Mouse (Mus musculus) gastrocnemius, adult 18-20 months (tissue): ENCODE measurements around the gene Fbxw20. TPM values are rescaled to one million over a fixed set of nuclear protein-coding genes. Genes with fewer than 3 reads are reported as not detected.
"Not testable (repeated sequence)": the region's sequence is repeated elsewhere in the genome, so short reads cannot be mapped to it uniquely, and the experiment has no call there.

Experiments
- DNase-seq: peaks from one replicate; pipeline ENCODE4 v3.0.0; 2021; ENCODE audit warnings: low spot score
- long read RNA-seq, 2 experiments: library from polyadenylated mRNA; stranded (forward); transcript quantifications; one replicate each; pipeline ENCODE4 v2.0.0; 2021
- total RNA-seq, 2 experiments: library from RNA; stranded (reverse); gene quantifications; 2 replicates each; pipeline ENCODE4 v1.2.3; 2021

The Fbxw20 gene
- not detected for total RNA-seq
- long read RNA-seq, experiment 1, result 0 reads
- long read RNA-seq, experiment 2, result 0 reads

GRCm38 (mm10) chr9:109234654-109235053 is at the start of gene Fbxw20:
TSS of gene Fbxw20 (minus strand) at chr9:109234754.
- DNase-seq, result no peak

GRCm38 (mm10) chr9:109263041-109263440 is 28.5 kb upstream of the Fbxw20 start:
- DNase-seq, result no peak

GRCm38 (mm10) chr9:109218449-109218848 is 16.1 kb downstream of the Fbxw20 start:
- no peak for DNase-seq

- DNase-seq, result not testable (repeated sequence)
These were observed 33.2 kb downstream of the Fbxw20 start for GRCm38 (mm10) chr9:109201347-109201746.

- DNase-seq, result no peak
These were observed 34.2 kb downstream of the Fbxw20 start for GRCm38 (mm10) chr9:109200349-109200748.

GRCm38 (mm10) chr9:109199353-109199752 is 35.2 kb downstream of the Fbxw20 start:
- DNase-seq, result no peak

- not testable (repeated sequence) for DNase-seq
These were observed 38.7 kb downstream of the Fbxw20 start, which contains the start of gene Fbxw13 for GRCm38 (mm10) chr9:109195875-109196274. TSS of gene Fbxw13 (minus strand) at chr9:109195975.

GRCm38 (mm10) chr9:109177208-109177607 is 57.3 kb downstream of the Fbxw20 start:
- no peak for DNase-seq

GRCm38 (mm10) chr9:109176301-109176700 is 58.3 kb downstream of the Fbxw20 start:
- DNase-seq, result no peak

Other genes starting within 250 kb of the Fbxw20 start
- gene Ucn2, start 248.7 kb downstream of the Fbxw20 start, total RNA-seq, result under 1 TPM; 0.27 to 0.90 TPM
- 10 to 100 TPM; 18.8 to 43.0 TPM for gene Pfkfb4, start 243.0 kb downstream of the Fbxw20 start, total RNA-seq
- 10 to 100 TPM in 1 of 2 experiments, 1 to 10 TPM in 1; 9.8 to 15.5 TPM for gene Shisa5, start 196.2 kb downstream of the Fbxw20 start, total RNA-seq
- 10 to 100 TPM; 13.1 to 17.2 TPM for gene Trex1, start 175.0 kb downstream of the Fbxw20 start, total RNA-seq
- gene Atrip, start 160.6 kb downstream of the Fbxw20 start, total RNA-seq, result 1 to 10 TPM; 8.9 to 9.2 TPM
- gene Ccdc51, start 152.3 kb downstream of the Fbxw20 start, total RNA-seq, result 1 to 10 TPM; 7.9 to 8.1 TPM
- 100 to 1,000 TPM; 325 to 344 TPM for gene Tma7, start 152.2 kb downstream of the Fbxw20 start, total RNA-seq
- 1 to 10 TPM in 1 of 2 experiments, under 1 TPM in 1; 0.68 to 1.4 TPM for gene Plxnb1, start 139.4 kb downstream of the Fbxw20 start, total RNA-seq
- gene Fbxw21, start 72.7 kb downstream of the Fbxw20 start, total RNA-seq, result not detected
- not detected for gene Fbxw13, start 38.8 kb downstream of the Fbxw20 start, total RNA-seq
- not detected for gene Fbxw14, start 52.9 kb upstream of the Fbxw20 start, total RNA-seq
- not detected for gene Fbxw28, start 104.9 kb upstream of the Fbxw20 start, total RNA-seq
- not detected for gene Fbxw22, start 169.5 kb upstream of the Fbxw20 start, total RNA-seq
- not detected for gene Fbxw16, start 214.4 kb upstream of the Fbxw20 start, total RNA-seq